Mouse (Mus musculus) neural tube, embryonic 14.5 days (tissue): ENCODE measurements around the gene Olfr1317. TPM values are rescaled to one million over a fixed set of nuclear protein-coding genes. Genes with fewer than 3 reads are reported as not detected.

ENCODE experiments used
- ATAC-seq: fragments of 200-750 bp; cut with Nextera tagmentation; 2 replicates; pipeline ENCODE4 v1.8.0; 2017; ENCODE audit warnings: low read depth, mild to moderate bottlenecking, moderate TSS enrichment, moderate library complexity
- H3K27ac ChIP-seq: fragments of 300-500 bp; sonication (generic); 2 replicates; pipeline ENCODE4 v1.5.1; 2014; ENCODE audit warnings: low read depth, mild to moderate bottlenecking, control low read depth, low read length, moderate library complexity, mixed read lengths
- H3K27me3 ChIP-seq: fragments of 300-500 bp; sonication (generic); 2 replicates; pipeline ENCODE4 v1.6.1; 2014; ENCODE audit warnings: low read length; ENCODE audit not compliant: control insufficient read depth, insufficient read depth
- H3K36me3 ChIP-seq: fragments of 300-500 bp; sonication (generic); 2 replicates; pipeline ENCODE4 v1.6.1; 2014; ENCODE audit warnings: low read length, mixed read lengths; ENCODE audit not compliant: control insufficient read depth, insufficient read depth
- H3K4me1 ChIP-seq: fragments of 300-500 bp; sonication (generic); 2 replicates; pipeline ENCODE4 v1.6.1; 2014; ENCODE audit warnings: low read length; ENCODE audit not compliant: control insufficient read depth, insufficient read depth
- H3K4me2 ChIP-seq: fragments of 300-500 bp; sonication (generic); 2 replicates; pipeline ENCODE4 v1.6.1; 2014; ENCODE audit warnings: mild to moderate bottlenecking, low read depth, low read length, control low read depth
- H3K4me3 ChIP-seq: fragments of 300-500 bp; sonication (generic); 2 replicates; pipeline ENCODE4 v1.5.1; 2014; ENCODE audit warnings: low read depth, low read length, control low read depth, mixed read lengths
- H3K9ac ChIP-seq: fragments of 300-500 bp; sonication (generic); replicated peaks from 2 replicates; pipeline ENCODE4 v1.6.1; 2014; ENCODE audit warnings: low read depth, mild to moderate bottlenecking, control low read depth, low read length, mixed read lengths
- H3K9me3 ChIP-seq: fragments of 300-500 bp; sonication (generic); 2 replicates; pipeline ENCODE4 v1.6.1; 2016; ENCODE audit warnings: low read length; ENCODE audit not compliant: control insufficient read depth
- WGBS: fragments of 180-500 bp; shearing (Covaris S2); extraction: QIAGEN DNeasy Blood & Tissue Kit; methylation state at CpG from one replicate; pipeline ENCODE4 v1.1.7; 2014; 5-methylcytosine and 5-hydroxymethylcytosine counted together
- polyA plus RNA-seq: library from polyadenylated mRNA; unstranded; fragments of >200 nt; fragmentation: Nextera tagmentation; extraction: Ambion mirVana; gene quantifications from 2 replicates; pipeline ENCODE4 v1.2.1, GENCODE M21; 2014

The Olfr1317 gene
- polyA plus RNA-seq, result not detected in 2 replicates

DNA sequence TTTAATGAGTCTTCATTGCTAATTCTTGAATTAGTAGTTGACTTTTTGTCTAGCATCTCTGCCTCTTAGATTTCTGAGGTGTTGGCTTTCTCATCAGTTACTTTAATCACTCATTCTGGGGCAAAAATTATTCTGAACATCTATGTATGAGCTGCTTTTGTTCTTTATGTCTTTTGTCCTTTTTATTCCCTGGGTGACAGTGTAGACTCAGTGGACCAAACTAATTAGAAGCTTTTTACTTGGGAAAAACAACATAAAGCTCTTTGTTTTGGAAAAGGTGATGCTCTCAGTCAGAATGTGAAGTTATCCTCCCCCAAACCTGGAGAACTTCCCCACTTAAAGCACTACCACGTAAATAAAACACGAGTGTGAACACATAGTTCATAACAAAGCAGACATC, at the start of gene Olfr1317:
Gene Olfr1317, plus strand, starts transcription at position 301 of the 400 bp plus-strand sequence.
- H3K9ac ChIP-seq, result no peak within 1 kb of the TSS
- no peak for ATAC-seq
- H3K9me3 ChIP-seq, result no peaks in the 10 kb centered on the region
- no peaks in the 10 kb centered on the region for H3K4me1 ChIP-seq
- H3K27me3 ChIP-seq, result no peaks in the 10 kb centered on the region
- no peak within 1 kb of the TSS for H3K4me3 ChIP-seq
- H3K4me2 ChIP-seq, result no peak within 1 kb of the TSS
- no peaks in the 10 kb centered on the region for H3K36me3 ChIP-seq
- 75% methylated on average over 2 of the region's 2 CpGs for WGBS
- H3K27ac ChIP-seq, result no peak within 1 kb of the TSS

DNA sequence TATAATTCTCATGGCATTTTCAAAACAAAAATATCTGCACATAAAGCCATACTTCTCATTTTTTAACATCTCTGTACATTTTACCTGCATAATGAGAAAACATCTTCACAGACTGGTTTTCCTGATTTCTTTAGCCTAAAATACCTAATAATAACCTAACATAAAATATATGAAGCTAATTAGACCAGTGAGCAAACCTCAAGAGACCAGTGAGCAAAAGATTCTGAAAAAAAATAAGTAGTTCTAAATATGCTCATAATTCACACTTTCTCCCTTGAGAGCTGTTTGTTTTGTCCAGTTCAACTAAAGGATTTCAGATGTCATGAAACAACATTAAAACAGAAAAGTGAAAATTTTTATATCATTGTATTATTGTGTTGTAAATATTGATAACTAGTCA, 43.4 kb upstream of the Olfr1317 start, which contains the start of gene Olfr1314:
Gene Olfr1314, minus strand, starts transcription at position 101 of the 400 bp plus-strand sequence.
- Histone ChIP-seq H3K4me3 (no peak within 1 kb of the TSS), H3K27me3 (no peaks in the 10 kb centered on the region), H3K4me2 (no peak within 1 kb of the TSS), H3K4me1 (no peaks in the 10 kb centered on the region), H3K36me3 (no peaks in the 10 kb centered on the region), H3K9ac (no peak within 1 kb of the TSS), H3K27ac (no peak within 1 kb of the TSS), H3K9me3 (no peaks in the 10 kb centered on the region)
- no peak for ATAC-seq

DNA sequence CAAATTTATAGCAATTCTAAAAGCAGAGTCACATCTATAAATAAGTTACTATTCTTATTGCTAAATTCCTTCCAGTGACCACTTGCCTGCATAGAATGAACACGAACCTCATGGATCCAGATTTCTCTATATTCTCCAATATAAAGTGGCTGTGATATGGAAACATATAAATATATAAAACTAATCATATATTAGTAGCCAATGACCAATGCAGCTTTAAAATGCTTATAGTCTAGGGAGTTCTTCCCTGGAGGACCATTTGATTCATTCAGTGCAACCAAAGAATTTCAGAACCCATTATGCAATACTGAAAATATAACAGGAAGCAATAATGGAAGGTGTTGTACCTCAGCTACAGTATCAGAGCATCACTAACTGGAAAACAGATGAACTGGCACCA, 24.8 kb upstream of the Olfr1317 start, which contains the start of gene Olfr1315-ps1:
Gene Olfr1315-ps1, minus strand, starts transcription at position 101 of the 400 bp plus-strand sequence.
- H3K36me3 ChIP-seq, result no peaks in the 10 kb centered on the region
- H3K9me3 ChIP-seq, result no peaks in the 10 kb centered on the region
- H3K27me3 ChIP-seq, result no peaks in the 10 kb centered on the region
- H3K27ac ChIP-seq, result no peak within 1 kb of the TSS
- no peak within 1 kb of the TSS for H3K9ac ChIP-seq
- H3K4me3 ChIP-seq, result no peak within 1 kb of the TSS
- no peak for ATAC-seq
- WGBS, result 84% methylated on average over 1 of the region's 1 CpGs
- H3K4me2 ChIP-seq, result no peak within 1 kb of the TSS
- no peaks in the 10 kb centered on the region for H3K4me1 ChIP-seq

DNA sequence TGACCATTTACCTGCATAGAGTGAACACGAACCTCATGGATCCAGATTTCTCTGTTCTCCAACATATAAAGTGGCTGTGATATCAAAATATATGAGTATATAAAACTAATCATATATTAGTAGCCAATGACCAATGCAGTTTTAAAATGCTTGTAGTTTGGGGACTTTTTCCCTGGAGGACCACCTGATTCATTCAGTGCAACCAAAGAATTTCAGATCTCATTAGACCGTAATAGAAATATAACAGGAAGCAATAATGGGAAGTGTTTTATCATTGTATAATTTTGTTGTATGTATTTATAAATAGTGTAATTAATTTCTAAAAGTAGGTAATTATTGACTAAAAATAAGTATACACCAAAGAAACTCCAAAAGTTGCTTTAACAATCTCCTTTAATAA, 5.3 kb upstream of the Olfr1317 start, which contains the start of gene Olfr1316:
Gene Olfr1316, minus strand, starts transcription at position 101 of the 400 bp plus-strand sequence.
- Histone ChIP-seq H3K9me3 (no peaks in the 10 kb centered on the region), H3K27me3 (no peaks in the 10 kb centered on the region), H3K4me3 (no peak within 1 kb of the TSS), H3K4me2 (no peak within 1 kb of the TSS), H3K36me3 (no peaks in the 10 kb centered on the region), H3K9ac (no peak within 1 kb of the TSS), H3K27ac (no peak within 1 kb of the TSS), H3K4me1 (no peaks in the 10 kb centered on the region)
- ATAC-seq, result no peak
- WGBS, result 91% methylated on average over 2 of the region's 2 CpGs

DNA sequence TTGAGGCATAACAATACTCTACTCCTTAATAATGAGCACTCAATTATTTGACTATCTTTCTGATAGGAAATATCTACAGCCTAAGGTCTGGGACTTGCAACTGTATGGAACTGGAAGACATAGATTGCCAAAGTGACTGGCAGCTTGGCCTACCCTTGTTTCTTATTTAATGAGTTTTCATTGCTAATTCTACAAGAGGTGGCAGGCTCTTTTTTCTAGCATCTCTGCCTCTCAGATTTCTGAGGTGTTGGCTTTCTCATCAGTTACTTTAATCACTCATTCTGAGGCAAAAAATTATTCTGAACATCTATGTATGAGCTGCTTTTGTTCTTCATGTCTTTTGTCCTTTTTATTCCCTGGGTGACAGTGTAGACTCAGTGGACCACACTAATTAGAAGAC, 13.8 kb downstream of the Olfr1317 start, which contains the start of gene Olfr1318:
Gene Olfr1318, plus strand, starts transcription at position 301 of the 400 bp plus-strand sequence.
- Histone ChIP-seq H3K27ac (no peak within 1 kb of the TSS), H3K9me3 (no peaks in the 10 kb centered on the region), H3K4me1 (no peaks in the 10 kb centered on the region), H3K9ac (no peak within 1 kb of the TSS), H3K36me3 (no peaks in the 10 kb centered on the region), H3K4me2 (no peak within 1 kb of the TSS), H3K27me3 (no peaks in the 10 kb centered on the region), H3K4me3 (no peak within 1 kb of the TSS)
- ATAC-seq, result no peak

Other genes starting within 250 kb of the Olfr1317 start
- not detected in 2 replicates for gene Olfr1306, start 224.1 kb upstream of the Olfr1317 start, polyA plus RNA-seq
- 0.03 TPM in 1 of 2 replicates, not detected in the other for gene Olfr1307, start 190.9 kb upstream of the Olfr1317 start, polyA plus RNA-seq
- gene Olfr1308, start 175.4 kb upstream of the Olfr1317 start, polyA plus RNA-seq, result not detected in 2 replicates
- gene Olfr1309, start 150.0 kb upstream of the Olfr1317 start, polyA plus RNA-seq, result not detected in 2 replicates
- not detected in 2 replicates for gene Olfr1310, start 127.6 kb upstream of the Olfr1317 start, polyA plus RNA-seq
- not detected in 2 replicates for gene Olfr1311, start 115.9 kb upstream of the Olfr1317 start, polyA plus RNA-seq
- not detected in 2 replicates for gene Olfr1312, start 90.1 kb upstream of the Olfr1317 start, polyA plus RNA-seq
- not detected in 2 replicates for gene Olfr1313, start 62.5 kb upstream of the Olfr1317 start, polyA plus RNA-seq
- not detected in 2 replicates for gene Olfr1314, start 43.5 kb upstream of the Olfr1317 start, polyA plus RNA-seq
- not detected in 2 replicates for gene Olfr1315-ps1, start 24.9 kb upstream of the Olfr1317 start, polyA plus RNA-seq
- gene Olfr1316, start 5.4 kb upstream of the Olfr1317 start, polyA plus RNA-seq, result not detected in 2 replicates
- 0.08 TPM in 1 of 2 replicates, not detected in the other for gene Olfr1318, start 13.9 kb downstream of the Olfr1317 start, polyA plus RNA-seq
- 22.4 and 26.1 TPM in 2 replicates for gene Lpcat4, start 99.1 kb downstream of the Olfr1317 start, polyA plus RNA-seq
- 0.09 TPM in 1 of 2 replicates, not detected in the other for gene Nutm1, start 119.0 kb downstream of the Olfr1317 start, polyA plus RNA-seq
- gene Nop10, start 121.6 kb downstream of the Olfr1317 start, polyA plus RNA-seq, result 156 and 185 TPM in 2 replicates
- 26.9 and 28.7 TPM in 2 replicates for gene Slc12a6, start 125.5 kb downstream of the Olfr1317 start, polyA plus RNA-seq
- gene Gm21985, start 126.0 kb downstream of the Olfr1317 start, polyA plus RNA-seq, result not detected in 2 replicates
- gene Emc4, start 227.7 kb downstream of the Olfr1317 start, polyA plus RNA-seq, result 180 and 217 TPM in 2 replicates
- gene Katnbl1, start 238.9 kb downstream of the Olfr1317 start, polyA plus RNA-seq, result 37.7 and 38.4 TPM in 2 replicates